Mouse (Mus musculus) limb, embryonic 14.5 days (tissue): ENCODE measurements around the gene Dusp10. TPM values are rescaled to one million over a fixed set of nuclear protein-coding genes. Genes with fewer than 3 reads are reported as not detected.

Source experiments
- ATAC-seq: fragments of 200-750 bp; cut with Nextera tagmentation; 2 replicates; pipeline ENCODE4 v1.8.0; 2017; ENCODE audit warnings: low read depth, moderate number of reproducible peaks, moderate TSS enrichment; ENCODE audit not compliant: low FRiP score
- DNase-seq: peaks from one replicate; pipeline ENCODE4 v3.0.0-alpha.2; 2015; ENCODE audit warnings: low spot score
- H3K27ac ChIP-seq: fragments of 300-500 bp; sonication (generic); replicated peaks from 2 replicates; pipeline ENCODE4 v1.5.1; 2014; ENCODE audit warnings: low read depth, mild to moderate bottlenecking, low read length, moderate library complexity, mixed read lengths
- H3K27me3 ChIP-seq: fragments of 300-500 bp; sonication (generic); 2 replicates; pipeline ENCODE4 v1.6.1; 2014; ENCODE audit warnings: low read length, mixed read lengths; ENCODE audit not compliant: control insufficient read depth, insufficient read depth
- H3K36me3 ChIP-seq: fragments of 300-500 bp; sonication (generic); 2 replicates; pipeline ENCODE4 v1.6.1; 2014; ENCODE audit warnings: mild to moderate bottlenecking, low read length, moderate library complexity, mixed read lengths; ENCODE audit not compliant: control insufficient read depth, insufficient read depth
- H3K4me1 ChIP-seq: fragments of 300-500 bp; sonication (generic); 2 replicates; pipeline ENCODE4 v1.6.1; 2014; ENCODE audit warnings: antibody characterized with exemption, low read length, mixed read lengths; ENCODE audit not compliant: control insufficient read depth, insufficient read depth
- H3K4me2 ChIP-seq: fragments of 300-500 bp; sonication (generic); replicated peaks from 2 replicates; pipeline ENCODE4 v1.6.1; 2014; ENCODE audit warnings: low read depth, mild to moderate bottlenecking, low read length, moderate library complexity; ENCODE audit not compliant: severe bottlenecking
- H3K4me3 ChIP-seq: fragments of 300-500 bp; sonication (generic); replicated peaks from 2 replicates; pipeline ENCODE4 v1.5.1; 2014; ENCODE audit warnings: low read length
- H3K9ac ChIP-seq: fragments of 300-500 bp; sonication (generic); 2 replicates; pipeline ENCODE4 v1.6.1; 2014; ENCODE audit warnings: mild to moderate bottlenecking, low read depth, low read length, moderate library complexity; ENCODE audit not compliant: severe bottlenecking
- H3K9me3 ChIP-seq: fragments of 300-500 bp; sonication (generic); 2 replicates; pipeline ENCODE4 v1.6.1; 2016; ENCODE audit warnings: low read length; ENCODE audit not compliant: control insufficient read depth
- POLR2A ChIP-seq: fragments of 200-500 bp; IDR thresholded peaks from 2 replicates; pipeline ENCODE4 v1.8.0; 2012; ENCODE audit warnings: inconsistent platforms, mild to moderate bottlenecking, moderate library complexity, borderline replicate concordance; ENCODE audit not compliant: insufficient read depth, insufficient read length; ENCODE audit errors: extremely low read depth
- WGBS: fragments of 180-500 bp; shearing (Covaris S2); extraction: QIAGEN DNeasy Blood & Tissue Kit; methylation state at CpG from one replicate; pipeline ENCODE4 v1.1.7; 2014; 5-methylcytosine and 5-hydroxymethylcytosine counted together
- polyA plus RNA-seq, 2 experiments: library from polyadenylated mRNA; depleted of rRNA in 1 of 2; stranded (reverse) in 1 of 2; unstranded in 1 of 2; fragments of >200 nt; fragmentation: Nextera tagmentation in 1 of 2; extraction: Ambion mirVana in 1 of 2; gene quantifications; 2 replicates each; pipeline versions ENCODE4 v1.2.1 to v1.2.3; 2012 to 2014

Gene Dusp10
- polyA plus RNA-seq, 2 experiments, result 16.7 to 22.1 TPM

- Histone ChIP-seq H3K9me3 (no peaks in the 10 kb centered on the region), H3K27me3 (no peaks in the 10 kb centered on the region), H3K27ac (no peak overlapping the region), H3K9ac (no peak overlapping the region), H3K36me3 (peaks cover 7% of the 10 kb centered on the region; the same call in 1 of the 2 replicates), H3K4me3 (no peak overlapping the region), H3K4me2 (no peak overlapping the region), H3K4me1 (peaks cover 15% of the 10 kb centered on the region)
- ATAC-seq, result no peak
- whole genome bisulfite sequencing, result 71% methylated on average over 11 of the region's 11 CpGs
- TF ChIP-seq POLR2A, result no peak
- no peak for DNase-seq
Measured at GRCm38 (mm10) chr1:184040181-184040580, 27.1 kb downstream of the Dusp10 start.

- ATAC-seq, result no peak
- no peak overlapping the region for H3K4me3 ChIP-seq
- H3K36me3 ChIP-seq, result peaks cover 7% of the 10 kb centered on the region; the same call in 1 of the 2 replicates
- H3K9me3 ChIP-seq, result no peaks in the 10 kb centered on the region
- H3K27ac ChIP-seq, result no peak overlapping the region
- no peak overlapping the region for H3K9ac ChIP-seq
- WGBS, result 70% methylated on average over 1 of the region's 1 CpGs
- 0 out of 2 replicates have a peak overlapping the region, but pooled peaks have one; percentile 20 for H3K4me2 ChIP-seq
- no peaks in the 10 kb centered on the region for H3K27me3 ChIP-seq
- TF ChIP-seq POLR2A, result no peak
- no peak for DNase-seq
- H3K4me1 ChIP-seq, result peaks cover 13% of the 10 kb centered on the region
Measured at GRCm38 (mm10) chr1:184040906-184041305, 27.8 kb downstream of the Dusp10 start.

DNA sequence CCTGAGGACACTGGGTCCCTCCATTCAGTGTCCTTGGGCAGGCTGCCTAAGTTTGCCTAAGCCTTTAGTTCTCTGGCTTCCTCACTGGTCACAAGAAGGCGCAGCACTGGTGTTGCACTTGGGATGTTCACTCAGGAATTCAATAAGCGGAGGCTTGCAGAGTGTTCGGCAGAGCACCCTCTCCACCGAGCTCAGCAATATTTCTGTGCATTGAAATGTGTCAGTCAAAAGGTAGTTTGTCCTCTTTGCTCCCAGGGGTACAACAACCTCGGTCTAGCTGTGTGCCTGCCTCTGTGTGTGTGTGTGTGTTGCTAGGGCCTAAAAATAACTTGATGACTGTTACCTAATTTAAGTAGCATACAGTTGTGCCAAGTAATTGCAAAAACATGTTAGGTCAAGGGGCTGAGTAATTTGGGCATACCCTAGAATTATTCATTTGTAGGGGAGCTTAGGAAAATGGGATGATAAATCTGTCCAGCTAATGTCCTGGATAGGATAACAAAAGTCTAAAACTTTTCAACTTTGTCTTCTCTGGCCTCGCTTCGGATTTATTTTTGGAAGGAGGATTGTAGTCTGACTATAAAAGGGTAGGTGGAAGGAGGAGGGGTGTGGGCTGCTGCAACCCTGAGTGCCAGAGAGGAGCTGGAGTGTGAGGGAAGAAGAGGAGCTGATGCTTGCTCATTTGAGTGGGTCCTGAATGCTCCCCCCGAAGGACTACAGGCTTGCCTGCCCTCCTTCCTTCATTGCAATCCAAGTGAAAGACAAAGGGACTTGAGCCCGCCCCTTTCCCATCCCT lies 28.9 kb downstream of the Dusp10 start:
- 0 out of 2 replicates have a peak overlapping the region, but pooled peaks have one; percentile 1 for H3K4me3 ChIP-seq
- 0 out of 2 replicates have a peak, but pooled peaks have one; percentile 39 for ATAC-seq
- peaks cover 22% of the 10 kb centered on the region for H3K4me1 ChIP-seq
- WGBS, result 49% methylated on average over 9 of the region's 9 CpGs
- H3K27me3 ChIP-seq, result no peaks in the 10 kb centered on the region
- TF ChIP-seq POLR2A, result no peak
- H3K9ac ChIP-seq, result peak overlapping the region; percentile 31; the same call in 1 of the 2 replicates
- peak overlapping the region; percentile 20 for H3K4me2 ChIP-seq
- DNase-seq, result no peak
- peaks cover 7% of the 10 kb centered on the region; the same call in 1 of the 2 replicates for H3K36me3 ChIP-seq
- H3K9me3 ChIP-seq, result no peaks in the 10 kb centered on the region
- H3K27ac ChIP-seq, result no peak overlapping the region; the same call in 1 of the 2 replicates

DNA sequence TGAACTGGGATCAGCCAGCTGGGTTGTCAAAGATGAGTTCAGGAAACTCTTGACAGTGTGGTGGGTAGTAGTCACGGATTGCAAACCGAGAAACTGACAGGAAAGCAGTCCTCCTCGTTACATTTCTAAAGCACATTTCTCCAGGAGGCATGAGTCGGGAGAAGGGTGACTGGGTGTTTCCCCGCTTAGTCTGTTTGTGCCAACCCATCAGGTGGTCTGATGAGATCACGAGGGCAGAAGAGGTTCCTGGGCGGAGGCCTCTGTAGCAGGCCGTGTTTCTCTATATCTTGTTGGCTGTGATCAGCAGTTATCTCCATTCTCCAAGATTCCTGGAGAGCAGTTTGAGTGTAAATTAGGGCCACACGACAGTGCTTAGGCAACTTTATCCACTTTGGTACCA lies 29.6 kb downstream of the Dusp10 start:
- Histone ChIP-seq H3K4me2 (no peak overlapping the region), H3K36me3 (peaks cover 7% of the 10 kb centered on the region; the same call in 1 of the 2 replicates), H3K9ac (no peak overlapping the region), H3K27ac (no peak overlapping the region), H3K27me3 (no peaks in the 10 kb centered on the region), H3K9me3 (no peaks in the 10 kb centered on the region), H3K4me3 (no peak overlapping the region), H3K4me1 (peaks cover 22% of the 10 kb centered on the region)
- DNase-seq, result no peak
- 76% methylated on average over 9 of the region's 9 CpGs for WGBS
- TF ChIP-seq POLR2A, result no peak
- no peak for ATAC-seq

- H3K9ac ChIP-seq, result no peak overlapping the region
- no peaks in the 10 kb centered on the region for H3K27me3 ChIP-seq
- no peak for DNase-seq
- H3K27ac ChIP-seq, result no peak overlapping the region
- no peak overlapping the region for H3K4me2 ChIP-seq
- no peak for ATAC-seq
- no peaks in the 10 kb centered on the region for H3K9me3 ChIP-seq
- no peak for TF ChIP-seq POLR2A
- 86% methylated on average over 5 of the region's 6 CpGs for WGBS
- H3K4me3 ChIP-seq, result no peak overlapping the region
- peaks cover 22% of the 10 kb centered on the region for H3K4me1 ChIP-seq
- 0 out of 2 replicates have a peak, but pooled peaks cover under 1% of the 10 kb centered on the region for H3K36me3 ChIP-seq
Measured at GRCm38 (mm10) chr1:184043391-184043790, 30.3 kb downstream of the Dusp10 start.
